Mouse (Mus musculus) midbrain, embryonic 12.5 days (tissue): ENCODE data around the gene Atp5l. TPM values are rescaled to one million over a fixed set of nuclear protein-coding genes. Genes with fewer than 3 reads are reported as not detected.

Experiments used
- ATAC-seq: fragments of 200-750 bp; cut with Nextera tagmentation; 2 replicates; pipeline ENCODE4 v1.8.0; 2017; ENCODE audit warnings: low read depth, moderate TSS enrichment, moderate library complexity; ENCODE audit not compliant: low FRiP score
- H3K27ac ChIP-seq: fragments of 300-500 bp; sonication (generic); replicated peaks from 2 replicates; pipeline ENCODE4 v1.5.1; 2016; ENCODE audit warnings: mild to moderate bottlenecking
- H3K27me3 ChIP-seq: fragments of 300-500 bp; sonication (generic); 2 replicates; pipeline ENCODE4 v1.6.1; 2016; ENCODE audit warnings: mild to moderate bottlenecking
- H3K36me3 ChIP-seq: fragments of 300-500 bp; sonication (generic); 2 replicates; pipeline ENCODE4 v1.6.1; 2016
- H3K4me1 ChIP-seq: fragments of 300-500 bp; sonication (generic); 2 replicates; pipeline ENCODE4 v1.6.1; 2016
- H3K4me2 ChIP-seq: fragments of 300-500 bp; sonication (generic); replicated peaks from 2 replicates; pipeline ENCODE4 v1.6.1; 2016; ENCODE audit warnings: mild to moderate bottlenecking, moderate library complexity
- H3K4me3 ChIP-seq: fragments of 300-500 bp; sonication (generic); 2 replicates; pipeline ENCODE4 v1.5.1; 2016; ENCODE audit warnings: mild to moderate bottlenecking
- H3K9ac ChIP-seq: fragments of 300-500 bp; sonication (generic); replicated peaks from 2 replicates; pipeline ENCODE4 v1.6.1; 2016; ENCODE audit warnings: mild to moderate bottlenecking, moderate library complexity
- H3K9me3 ChIP-seq: fragments of 300-500 bp; sonication (generic); 2 replicates; pipeline ENCODE4 v1.6.1; 2016; ENCODE audit warnings: mild to moderate bottlenecking
- WGBS: fragments of 180-500 bp; shearing (Covaris S2); methylation state at CpG from one replicate; pipeline ENCODE4 v1.1.7; 2016; 5-methylcytosine and 5-hydroxymethylcytosine counted together
- polyA plus RNA-seq: library from polyadenylated mRNA; unstranded; fragments of >200 nt; fragmentation: Nextera tagmentation; extraction: Ambion mirVana; gene quantifications from 2 replicates; pipeline ENCODE4 v1.2.1, GENCODE M21; 2016

The Atp5l gene
- polyA plus RNA-seq, 1 experiment from 2014 or later, result 532 TPM

GRCm38 (mm10) chr9:44877686-44878085 is 42.9 kb downstream of the Atp5l start:
- WGBS, result 90% methylated on average over 7 of the region's 7 CpGs
- Histone ChIP-seq H3K27me3 (no peaks in the 10 kb centered on the region), H3K9me3 (no peaks in the 10 kb centered on the region), H3K9ac (no peak overlapping the region), H3K4me2 (peak overlapping the region; percentile 88), H3K27ac (no peak overlapping the region), H3K4me1 (peaks cover 62% of the 10 kb centered on the region), H3K36me3 (peaks cover 4% of the 10 kb centered on the region; the same call in 1 of the 2 replicates), H3K4me3 (no peak overlapping the region)
- no peak for ATAC-seq

GRCm38 (mm10) chr9:44875476-44875875 is 45.1 kb downstream of the Atp5l start:
- Histone ChIP-seq H3K4me1 (peaks cover 62% of the 10 kb centered on the region), H3K9ac (no peak overlapping the region)
- 62% methylated on average over 7 of the region's 7 CpGs for WGBS

GRCm38 (mm10) chr9:44874198-44874597 is 46.3 kb downstream of the Atp5l start:
- Histone ChIP-seq H3K27ac (no peak overlapping the region), H3K4me3 (no peak overlapping the region), H3K36me3 (peaks cover 8% of the 10 kb centered on the region; the same call in 1 of the 2 replicates), H3K4me2 (no peak overlapping the region), H3K9me3 (no peaks in the 10 kb centered on the region), H3K4me1 (peaks cover 57% of the 10 kb centered on the region), H3K9ac (0 out of 2 replicates have a peak overlapping the region, but pooled peaks have one; percentile 24), H3K27me3 (no peaks in the 10 kb centered on the region)
- ATAC-seq, result no peak

More at GRCm38 (mm10) chr9:44875476-44875875, 45.1 kb downstream of the Atp5l start:
- Histone ChIP-seq H3K27me3 (no peaks in the 10 kb centered on the region), H3K4me3 (no peak overlapping the region), H3K27ac (no peak overlapping the region), H3K9me3 (no peaks in the 10 kb centered on the region), H3K4me2 (no peak overlapping the region), H3K36me3 (peaks cover 8% of the 10 kb centered on the region; the same call in 1 of the 2 replicates)
- ATAC-seq, result no peak

GRCm38 (mm10) chr9:44873665-44874064 is 46.9 kb downstream of the Atp5l start:
- H3K9ac ChIP-seq, result no peak overlapping the region
- no peaks in the 10 kb centered on the region for H3K27me3 ChIP-seq
- WGBS, result 81% methylated on average over 5 of the region's 5 CpGs
- H3K9me3 ChIP-seq, result no peaks in the 10 kb centered on the region
- H3K4me3 ChIP-seq, result no peak overlapping the region
- no peak overlapping the region for H3K27ac ChIP-seq
- peaks cover 8% of the 10 kb centered on the region; the same call in 1 of the 2 replicates for H3K36me3 ChIP-seq
- no peak overlapping the region for H3K4me2 ChIP-seq
- H3K4me1 ChIP-seq, result peaks cover 52% of the 10 kb centered on the region
- no peak for ATAC-seq

- Histone ChIP-seq H3K36me3 (peaks cover 26% of the 10 kb centered on the region), H3K4me3 (no peak overlapping the region), H3K27ac (no peak overlapping the region), H3K9ac (no peak overlapping the region), H3K27me3 (no peaks in the 10 kb centered on the region), H3K9me3 (no peaks in the 10 kb centered on the region), H3K4me2 (no peak overlapping the region), H3K4me1 (peaks cover 22% of the 10 kb centered on the region)
- no peak for ATAC-seq
- WGBS, result 87% methylated on average over 13 of the region's 13 CpGs
Observed at GRCm38 (mm10) chr9:44868336-44869094, 52.0 kb downstream of the Atp5l start.

GRCm38 (mm10) chr9:44867664-44868063 is 52.9 kb downstream of the Atp5l start:
- Histone ChIP-seq H3K9me3 (no peaks in the 10 kb centered on the region), H3K4me1 (peaks cover 16% of the 10 kb centered on the region), H3K36me3 (peaks cover 35% of the 10 kb centered on the region), H3K27me3 (no peaks in the 10 kb centered on the region), H3K27ac (no peak overlapping the region), H3K9ac (no peak overlapping the region), H3K4me3 (no peak overlapping the region), H3K4me2 (no peak overlapping the region)
- ATAC-seq, result no peak
- WGBS, result 87% methylated on average over 3 of the region's 3 CpGs

- ATAC-seq, result no peak
- no peak overlapping the region for H3K4me2 ChIP-seq
- H3K9me3 ChIP-seq, result no peaks in the 10 kb centered on the region
- H3K4me3 ChIP-seq, result no peak overlapping the region
- no peaks in the 10 kb centered on the region for H3K27me3 ChIP-seq
- WGBS, result 68% methylated on average over 9 of the region's 9 CpGs
- H3K36me3 ChIP-seq, result peaks cover 41% of the 10 kb centered on the region
- H3K4me1 ChIP-seq, result peaks cover 16% of the 10 kb centered on the region
- H3K9ac ChIP-seq, result no peak overlapping the region
- 0 out of 2 replicates have a peak overlapping the region, but pooled peaks have one; percentile 20 for H3K27ac ChIP-seq
Observed at GRCm38 (mm10) chr9:44866501-44867240, 53.9 kb downstream of the Atp5l start.

Other genes starting within 250 kb of the Atp5l start
- not detected in 2 replicates for gene Treh, start 247.5 kb downstream of the Atp5l start, polyA plus RNA-seq
- gene Phldb1, start 185.5 kb downstream of the Atp5l start, polyA plus RNA-seq, result 72.8 and 74.5 TPM in 2 replicates
- gene Arcn1, start 152.9 kb downstream of the Atp5l start, polyA plus RNA-seq, result 175 and 179 TPM in 2 replicates
- gene Ift46, start 152.8 kb downstream of the Atp5l start, polyA plus RNA-seq, result 156 TPM in 2 replicates
- gene Tmem25, start 121.4 kb downstream of the Atp5l start, polyA plus RNA-seq, result 5.5 and 5.9 TPM in 2 replicates
- not detected in 2 replicates for gene Ttc36, start 117.7 kb downstream of the Atp5l start, polyA plus RNA-seq
- 32.3 and 32.8 TPM in 2 replicates for gene Kmt2a, start 39.4 kb downstream of the Atp5l start, polyA plus RNA-seq
- gene Ube4a, start 44.9 kb upstream of the Atp5l start, polyA plus RNA-seq, result 34.6 and 35.4 TPM in 2 replicates
- gene Cd3g, start 59.7 kb upstream of the Atp5l start, polyA plus RNA-seq, result not detected in 2 replicates
- not detected in 2 replicates for gene Cd3d, start 61.0 kb upstream of the Atp5l start, polyA plus RNA-seq
- not detected in 2 replicates for gene Cd3e, start 88.9 kb upstream of the Atp5l start, polyA plus RNA-seq
- 0.67 and 0.98 TPM in 2 replicates for gene Mpzl2, start 119.1 kb upstream of the Atp5l start, polyA plus RNA-seq
- 2.4 TPM in 2 replicates for gene Mpzl3, start 134.4 kb upstream of the Atp5l start, polyA plus RNA-seq
- gene Jaml, start 158.4 kb upstream of the Atp5l start, polyA plus RNA-seq, result 0.17 and 0.25 TPM in 2 replicates
- gene Scn2b, start 197.0 kb upstream of the Atp5l start, polyA plus RNA-seq, result 4.2 and 4.3 TPM in 2 replicates
- gene Scn4b, start 217.7 kb upstream of the Atp5l start, polyA plus RNA-seq, result 0.15 and 0.18 TPM in 2 replicates